Mouse (Mus musculus) retina, postnatal 7 days (tissue): Measurements from ENCODE around the gene Pgs1.
A peak's percentile ranks its signal among the peaks of the same experiment; 100 is the strongest.

Experiments
- DNase-seq: peaks from one replicate; pipeline ENCODE4 v3.0.0-alpha.2; 2012; ENCODE audit warnings: low read depth, low spot score

The Pgs1 gene

DNA sequence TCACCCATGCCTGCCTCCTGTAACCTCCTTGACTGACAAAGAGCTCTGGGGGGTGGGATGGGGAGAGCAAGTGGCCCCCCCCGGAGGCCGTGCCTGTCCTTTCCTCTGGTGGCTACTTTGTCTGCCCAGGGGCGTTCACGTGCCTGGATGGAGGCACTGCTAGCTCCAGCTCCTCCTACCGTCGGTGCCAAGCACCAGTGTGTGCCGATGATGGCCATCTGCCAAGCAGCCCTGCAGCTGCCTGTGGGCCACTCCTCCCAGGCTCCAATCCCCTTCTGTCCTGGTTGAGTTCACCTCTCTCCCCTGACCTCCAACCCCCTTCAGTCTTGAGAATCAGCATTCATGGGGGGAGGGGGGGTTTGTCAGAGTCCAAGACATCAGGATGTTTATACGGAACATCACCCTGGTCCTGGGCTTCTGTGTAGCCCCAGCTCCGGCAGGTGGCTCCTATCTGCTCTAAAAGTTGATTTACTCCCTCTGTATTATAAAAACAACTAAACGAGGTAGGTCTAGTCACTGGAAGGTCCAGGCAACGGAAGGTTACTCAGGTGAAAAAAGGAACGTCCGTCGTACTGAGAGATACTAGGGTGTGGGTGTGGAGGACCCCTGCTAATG lies 57.3 kb downstream of the Pgs1 start:
- DNase-seq: peak; percentile 46

- no peak for DNase-seq
Observed at GRCm38 (mm10) chr11:118049641-118050040, 63.5 kb downstream of the Pgs1 start.

DNA sequence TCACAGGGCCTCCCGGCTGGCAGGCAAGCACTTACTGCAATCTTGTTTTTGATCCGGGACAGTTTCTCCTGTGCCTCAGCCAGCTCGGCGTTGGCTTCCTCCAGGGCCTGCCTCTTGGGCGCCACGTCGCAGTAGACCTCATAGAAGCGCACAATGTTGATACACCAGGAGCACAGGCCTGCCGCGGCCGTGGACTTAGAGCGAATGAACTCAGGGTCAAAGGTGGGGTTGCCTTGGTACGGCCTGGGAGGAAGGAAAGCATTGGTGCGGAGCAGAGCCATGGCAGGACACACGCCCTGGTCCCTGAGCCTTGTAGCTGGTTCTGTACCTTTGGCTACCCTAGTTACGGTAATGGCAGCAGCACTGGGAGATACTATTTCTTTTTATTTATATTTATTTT lies 64.1 kb downstream of the Pgs1 start:
- DNase-seq: no peak

- no peak for DNase-seq
Observed at GRCm38 (mm10) chr11:118058367-118058766, 72.3 kb downstream of the Pgs1 start.

DNA sequence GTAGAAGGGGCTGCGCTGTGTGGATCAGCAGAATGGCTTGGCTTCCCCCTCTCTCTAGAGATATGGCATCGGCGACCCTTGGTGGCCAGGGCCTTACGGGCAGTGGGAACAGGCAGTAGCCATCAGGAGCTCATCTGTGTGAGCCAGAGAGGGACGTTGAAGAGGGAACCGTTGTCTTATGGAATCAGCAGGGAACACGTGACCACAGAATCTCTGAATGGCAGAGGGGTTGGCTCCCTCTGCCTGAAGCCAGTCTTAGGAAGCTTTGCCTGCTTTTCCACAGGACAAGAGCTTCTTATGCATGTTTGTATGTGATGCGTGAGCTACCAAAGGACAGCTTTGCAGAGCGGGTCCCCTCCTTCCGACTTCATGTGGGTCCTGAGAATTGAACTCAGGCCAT lies 72.8 kb downstream of the Pgs1 start:
- DNase-seq: no peak

GRCm38 (mm10) chr11:118060038-118060437 lies 73.9 kb downstream of the Pgs1 start:
- DNase-seq: no peak

GRCm38 (mm10) chr11:118067588-118067987 lies 81.5 kb downstream of the Pgs1 start:
- DNase-seq: no peak

DNA sequence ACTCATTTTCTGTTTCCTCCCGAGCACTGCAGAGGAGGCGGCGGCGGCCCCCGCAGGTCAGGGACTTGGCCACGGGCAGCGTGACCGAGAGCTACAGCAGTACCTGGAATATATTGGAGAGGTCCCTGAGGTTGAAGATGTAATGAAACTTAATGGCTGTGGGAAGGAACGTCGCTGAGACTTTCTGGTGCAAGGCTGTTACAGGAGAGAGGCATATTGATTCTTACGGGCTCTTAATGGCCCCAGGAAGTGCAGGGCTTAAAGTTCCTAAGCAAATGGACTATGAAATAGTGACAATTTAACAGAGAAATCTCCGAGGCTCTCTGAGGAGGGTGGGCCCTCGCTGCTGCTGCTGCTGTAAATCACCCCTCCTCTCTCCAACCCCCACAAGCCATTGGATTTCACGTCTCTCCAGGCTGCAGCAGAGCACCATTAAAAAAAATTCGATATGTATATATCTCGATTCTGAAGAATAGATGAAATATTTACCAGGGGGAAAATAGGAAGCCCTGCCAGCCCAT lies 82.8 kb downstream of the Pgs1 start:
- no peak for DNase-seq

- DNase-seq: no peak
Observed at GRCm38 (mm10) chr11:118071227-118071912, 85.3 kb downstream of the Pgs1 start.
